Mouse (Mus musculus): ENCODE measurements around the gene Olfr980. TPM values are rescaled to one million over a fixed set of nuclear protein-coding genes. Genes with fewer than 3 reads are reported as not detected.

The Olfr980 gene
- not detected in 2 replicates for polyA plus RNA-seq (2012; rRNA removed; ENCODE audit: low replicate concordance)

GRCm38 (mm10) chr9:40009482-40009881, at the start of gene Olfr980:
Gene Olfr980 (minus strand): TSS chr9:40009582.

GRCm38 (mm10) chr9:40021164-40021563, 11.8 kb upstream of the Olfr980 start, which contains the start of gene Olfr981:
Gene Olfr981 (plus strand): TSS chr9:40021464.

DNA sequence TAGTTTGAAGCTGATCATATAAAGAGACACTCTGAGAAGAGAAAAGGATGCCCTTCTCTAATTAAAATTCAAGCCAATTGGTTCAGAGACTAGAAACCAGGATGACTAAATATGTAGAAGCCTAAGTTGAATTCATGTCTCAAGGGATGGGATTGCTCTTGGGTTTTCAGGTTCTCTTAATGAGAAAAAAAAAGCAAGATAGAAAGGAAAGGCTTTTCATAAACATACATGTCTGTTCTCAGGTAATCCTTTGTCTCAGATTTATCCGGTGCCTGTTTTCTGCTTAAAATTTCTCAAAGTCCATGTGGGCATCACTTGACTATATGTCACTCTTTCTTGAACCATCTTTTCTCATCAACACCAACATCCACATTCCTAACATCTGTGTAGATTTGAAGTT, 6.0 kb downstream of the Olfr980 start, which contains the start of gene Olfr979:
Gene Olfr979 (minus strand): TSS at position 101 of the 400 bp plus-strand sequence.

DNA sequence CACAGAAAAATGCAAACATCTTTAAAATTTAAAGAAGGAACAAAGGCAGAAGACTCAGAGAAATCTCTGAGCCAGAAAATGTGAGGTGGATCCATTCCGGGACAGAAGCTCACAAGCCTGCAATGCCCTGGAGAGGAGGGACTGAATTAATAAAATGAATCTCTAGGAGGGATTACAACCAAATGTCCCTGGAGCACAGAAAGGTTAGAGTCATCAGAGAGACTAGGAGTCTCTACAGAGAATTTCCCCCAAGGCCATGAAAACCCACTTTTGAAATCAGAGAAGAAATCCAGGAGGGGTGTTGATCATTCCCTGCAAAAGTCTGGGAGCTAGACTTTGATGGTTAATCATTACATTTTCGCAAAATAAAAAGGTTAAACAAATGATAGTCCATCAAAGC, 17.6 kb downstream of the Olfr980 start, which contains the start of gene Olfr978:
Gene Olfr978 (plus strand): TSS at position 301 of the 400 bp plus-strand sequence.

GRCm38 (mm10) chr9:39961033-39961432, 48.3 kb downstream of the Olfr980 start, which contains the start of gene Olfr976:
Gene Olfr976 (minus strand): TSS chr9:39961133.

Other genes with a start within 250 kb of the Olfr980 start
- not detected in 2 replicates for gene Olfr968, start 226.3 kb downstream of the Olfr980 start, polyA plus RNA-seq (2012; rRNA removed; ENCODE audit: low replicate concordance)
- gene Olfr969, start 218.6 kb downstream of the Olfr980 start, polyA plus RNA-seq (2012; rRNA removed; ENCODE audit: low replicate concordance): not detected in 2 replicates
- not detected in 2 replicates for gene Olfr970, start 200.7 kb downstream of the Olfr980 start, polyA plus RNA-seq (2012; rRNA removed; ENCODE audit: low replicate concordance)
- not detected in 2 replicates for gene Olfr971, start 172.7 kb downstream of the Olfr980 start, polyA plus RNA-seq (2012; rRNA removed; ENCODE audit: low replicate concordance)
- gene Olfr972, start 143.2 kb downstream of the Olfr980 start, polyA plus RNA-seq (2012; rRNA removed; ENCODE audit: low replicate concordance): not detected in 2 replicates
- gene Olfr229, start 102.2 kb downstream of the Olfr980 start, polyA plus RNA-seq (2012; rRNA removed; ENCODE audit: low replicate concordance): not detected in 2 replicates
- not detected in 2 replicates for gene Olfr974, start 72.1 kb downstream of the Olfr980 start, polyA plus RNA-seq (2012; rRNA removed; ENCODE audit: low replicate concordance)
- not detected in 2 replicates for gene Olfr975, start 57.5 kb downstream of the Olfr980 start, polyA plus RNA-seq (2012; rRNA removed; ENCODE audit: low replicate concordance)
- not detected in 2 replicates for gene Olfr976, start 48.4 kb downstream of the Olfr980 start, polyA plus RNA-seq (2012; rRNA removed; ENCODE audit: low replicate concordance)
- not detected in 2 replicates for gene Olfr978, start 17.5 kb downstream of the Olfr980 start, polyA plus RNA-seq (2012; rRNA removed; ENCODE audit: low replicate concordance)
- gene Olfr979, start 6.1 kb downstream of the Olfr980 start, polyA plus RNA-seq (2012; rRNA removed; ENCODE audit: low replicate concordance): not detected in 2 replicates
- not detected in 2 replicates for gene Olfr981, start 11.9 kb upstream of the Olfr980 start, polyA plus RNA-seq (2012; rRNA removed; ENCODE audit: low replicate concordance)
- not detected in 2 replicates for gene Olfr982, start 64.2 kb upstream of the Olfr980 start, polyA plus RNA-seq (2012; rRNA removed; ENCODE audit: low replicate concordance)
- gene Olfr983, start 84.0 kb upstream of the Olfr980 start, polyA plus RNA-seq (2012; rRNA removed; ENCODE audit: low replicate concordance): not detected in 2 replicates
- not detected in 2 replicates for gene Olfr984, start 104.6 kb upstream of the Olfr980 start, polyA plus RNA-seq (2012; rRNA removed; ENCODE audit: low replicate concordance)
- not detected in 2 replicates for gene Olfr985, start 120.6 kb upstream of the Olfr980 start, polyA plus RNA-seq (2012; rRNA removed; ENCODE audit: low replicate concordance)
- gene Tmem225, start 138.5 kb upstream of the Olfr980 start, polyA plus RNA-seq (2012; rRNA removed; ENCODE audit: low replicate concordance): not detected in 2 replicates
- gene Olfr986, start 171.3 kb upstream of the Olfr980 start, polyA plus RNA-seq (2012; rRNA removed; ENCODE audit: low replicate concordance): not detected in 2 replicates
- 0.06 and 0.32 TPM in 2 replicates for gene Zfp202, start 182.7 kb upstream of the Olfr980 start, polyA plus RNA-seq (2012; rRNA removed; ENCODE audit: low replicate concordance)